Mouse (Mus musculus) forebrain, embryonic 14.5 days (tissue): ENCODE results near the gene Dync2li1. TPM values are rescaled to one million over a fixed set of nuclear protein-coding genes. Genes with fewer than 3 reads are reported as not detected.

Source experiments
- ATAC-seq: fragments of 200-750 bp; cut with Nextera tagmentation; 2 replicates; pipeline ENCODE4 v1.8.0; 2017; ENCODE audit warnings: mild to moderate bottlenecking, moderate library complexity
- DNase-seq: peaks from one replicate; pipeline ENCODE4 v3.0.0-alpha.2; 2015; ENCODE audit warnings: low spot score
- H3K27ac ChIP-seq: fragments of 300-500 bp; sonication (generic); 2 replicates; pipeline ENCODE4 v1.5.1; 2014; ENCODE audit warnings: low read depth, mild to moderate bottlenecking, control low read depth, low read length, moderate library complexity
- H3K27me3 ChIP-seq: fragments of 300-500 bp; sonication (generic); replicated peaks from 2 replicates; pipeline ENCODE4 v1.6.1; 2014; ENCODE audit warnings: low read length, control low read depth, mixed read lengths; ENCODE audit not compliant: control insufficient read depth, insufficient read depth
- H3K36me3 ChIP-seq: fragments of 300-500 bp; sonication (generic); 2 replicates; pipeline ENCODE4 v1.6.1; 2014; ENCODE audit warnings: low read length, control low read depth; ENCODE audit not compliant: control insufficient read depth, insufficient read depth
- H3K4me1 ChIP-seq: fragments of 300-500 bp; sonication (generic); 2 replicates; pipeline ENCODE4 v1.6.1; 2014; ENCODE audit warnings: antibody characterized with exemption, low read length, control low read depth; ENCODE audit not compliant: control insufficient read depth, insufficient read depth
- H3K4me2 ChIP-seq: fragments of 300-500 bp; sonication (generic); 2 replicates; pipeline ENCODE4 v1.6.1; 2014; ENCODE audit warnings: mild to moderate bottlenecking, control low read depth, low read length
- H3K4me3 ChIP-seq: fragments of 300-500 bp; sonication (generic); 2 replicates; pipeline ENCODE4 v1.5.1; 2014; ENCODE audit warnings: low read depth, low read length, control low read depth
- H3K9ac ChIP-seq: fragments of 300-500 bp; sonication (generic); 2 replicates; pipeline ENCODE4 v1.6.1; 2014; ENCODE audit warnings: mild to moderate bottlenecking, low read length, control low read depth, moderate library complexity
- H3K9me3 ChIP-seq: fragments of 300-500 bp; sonication (generic); replicated peaks from 2 replicates; pipeline ENCODE4 v1.6.1; 2016; ENCODE audit warnings: low read length, control low read depth, mixed read lengths; ENCODE audit not compliant: control insufficient read depth
- WGBS: fragments of 180-500 bp; shearing (Covaris S2); extraction: QIAGEN DNeasy Blood & Tissue Kit; methylation state at CpG from one replicate; pipeline ENCODE4 v1.1.7; 2014; 5-methylcytosine and 5-hydroxymethylcytosine counted together
- polyA plus RNA-seq: library from polyadenylated mRNA; unstranded; fragments of >200 nt; fragmentation: Nextera tagmentation; extraction: Ambion mirVana; gene quantifications from 2 replicates; pipeline ENCODE4 v1.2.1, GENCODE M21; 2014

Gene Dync2li1
- polyA plus RNA-seq, 1 experiment from 2014 or later, result 43.3 TPM

GRCm38 (mm10) chr17:84645894-84646293 is 19.6 kb downstream of the Dync2li1 start:
- no peak overlapping the region for H3K4me2 ChIP-seq
- H3K27ac ChIP-seq, result no peak overlapping the region
- H3K27me3 ChIP-seq, result no peaks in the 10 kb centered on the region
- WGBS, result 21% methylated on average over 4 of the region's 7 CpGs
- H3K9ac ChIP-seq, result no peak overlapping the region
- H3K36me3 ChIP-seq, result 0 out of 2 replicates have a peak, but pooled peaks cover 2% of the 10 kb centered on the region
- no peaks in the 10 kb centered on the region for H3K9me3 ChIP-seq
- ATAC-seq, result 0 out of 2 replicates have a peak, but pooled peaks have one; percentile 57
- peak; percentile 17 for DNase-seq
- peaks cover 2% of the 10 kb centered on the region; the same call in 1 of the 2 replicates for H3K4me1 ChIP-seq
- no peak overlapping the region for H3K4me3 ChIP-seq

- 60% methylated on average over 2 of the region's 2 CpGs for WGBS
- H3K27me3 ChIP-seq, result no peaks in the 10 kb centered on the region
- no peak overlapping the region for H3K4me2 ChIP-seq
- ATAC-seq (no peak), DNase-seq (no peak)
- H3K27ac ChIP-seq, result no peak overlapping the region
- H3K36me3 ChIP-seq, result 0 out of 2 replicates have a peak, but pooled peaks cover 2% of the 10 kb centered on the region
- H3K9me3 ChIP-seq, result no peaks in the 10 kb centered on the region
- H3K4me3 ChIP-seq, result no peak overlapping the region
- H3K9ac ChIP-seq, result no peak overlapping the region
- H3K4me1 ChIP-seq, result peaks cover 2% of the 10 kb centered on the region; the same call in 1 of the 2 replicates
Observed at GRCm38 (mm10) chr17:84646477-84646876, 20.2 kb downstream of the Dync2li1 start.

GRCm38 (mm10) chr17:84647630-84648029 is 21.3 kb downstream of the Dync2li1 start:
- 89% methylated on average over 4 of the region's 4 CpGs for WGBS
- no peak overlapping the region for H3K4me2 ChIP-seq
- H3K9me3 ChIP-seq, result no peaks in the 10 kb centered on the region
- H3K27me3 ChIP-seq, result no peaks in the 10 kb centered on the region
- no peak for DNase-seq
- H3K4me1 ChIP-seq, result peaks cover 2% of the 10 kb centered on the region; the same call in 1 of the 2 replicates
- no peak for ATAC-seq
- H3K4me3 ChIP-seq, result no peak overlapping the region
- 0 out of 2 replicates have a peak, but pooled peaks cover 2% of the 10 kb centered on the region for H3K36me3 ChIP-seq
- no peak overlapping the region for H3K27ac ChIP-seq
- H3K9ac ChIP-seq, result no peak overlapping the region

GRCm38 (mm10) chr17:84650302-84651017 is 24.2 kb downstream of the Dync2li1 start:
- no peaks in the 10 kb centered on the region for H3K27me3 ChIP-seq
- 95% methylated on average over 9 of the region's 9 CpGs for WGBS
- no peak overlapping the region for H3K4me3 ChIP-seq
- no peak overlapping the region for H3K4me2 ChIP-seq
- no peaks in the 10 kb centered on the region for H3K9me3 ChIP-seq
- no peak overlapping the region for H3K9ac ChIP-seq
- ATAC-seq (no peak), DNase-seq (no peak)
- peaks cover 2% of the 10 kb centered on the region; the same call in 1 of the 2 replicates for H3K4me1 ChIP-seq
- no peak overlapping the region for H3K27ac ChIP-seq
- 0 out of 2 replicates have a peak, but pooled peaks cover 2% of the 10 kb centered on the region for H3K36me3 ChIP-seq

- H3K9ac ChIP-seq, result no peak overlapping the region
- H3K27me3 ChIP-seq, result no peaks in the 10 kb centered on the region
- H3K4me3 ChIP-seq, result no peak overlapping the region
- H3K36me3 ChIP-seq, result 0 out of 2 replicates have a peak, but pooled peaks cover 2% of the 10 kb centered on the region
- ATAC-seq (no peak), DNase-seq (no peak)
- H3K4me1 ChIP-seq, result no peaks in the 10 kb centered on the region
- no peak overlapping the region for H3K27ac ChIP-seq
- no peaks in the 10 kb centered on the region for H3K9me3 ChIP-seq
- WGBS, result 89% methylated on average over 9 of the region's 9 CpGs
- H3K4me2 ChIP-seq, result no peak overlapping the region
Observed at GRCm38 (mm10) chr17:84653544-84653943, 27.2 kb downstream of the Dync2li1 start.

GRCm38 (mm10) chr17:84656205-84656604 is 29.9 kb downstream of the Dync2li1 start:
- Histone ChIP-seq H3K9me3 (no peaks in the 10 kb centered on the region), H3K36me3 (no peaks in the 10 kb centered on the region), H3K4me3 (no peak overlapping the region), H3K27me3 (no peaks in the 10 kb centered on the region), H3K4me2 (no peak overlapping the region), H3K4me1 (no peaks in the 10 kb centered on the region), H3K9ac (no peak overlapping the region), H3K27ac (no peak overlapping the region)
- ATAC-seq (no peak), DNase-seq (no peak)
- WGBS, result 86% methylated on average over 5 of the region's 5 CpGs

- peak; percentile 59 for DNase-seq
- H3K36me3 ChIP-seq, result no peaks in the 10 kb centered on the region
- H3K27me3 ChIP-seq, result no peaks in the 10 kb centered on the region
- no peaks in the 10 kb centered on the region for H3K4me1 ChIP-seq
- H3K4me2 ChIP-seq, result no peak overlapping the region
- no peak overlapping the region for H3K9ac ChIP-seq
- no peaks in the 10 kb centered on the region for H3K9me3 ChIP-seq
- peak; percentile 37; the same call in 1 of the 2 replicates for ATAC-seq
- WGBS, result 73% methylated on average over 19 of the region's 19 CpGs
- H3K27ac ChIP-seq, result no peak overlapping the region
- H3K4me3 ChIP-seq, result no peak overlapping the region
Observed at GRCm38 (mm10) chr17:84656653-84657421, 30.5 kb downstream of the Dync2li1 start.

- no peaks in the 10 kb centered on the region for H3K4me1 ChIP-seq
- DNase-seq (no peak), ATAC-seq (no peak)
- H3K36me3 ChIP-seq, result no peaks in the 10 kb centered on the region
- no peak overlapping the region for H3K4me3 ChIP-seq
- H3K9me3 ChIP-seq, result no peaks in the 10 kb centered on the region
- H3K4me2 ChIP-seq, result no peak overlapping the region
- H3K27me3 ChIP-seq, result no peaks in the 10 kb centered on the region
- no peak overlapping the region for H3K9ac ChIP-seq
- WGBS, result 80% methylated on average over 3 of the region's 3 CpGs
- H3K27ac ChIP-seq, result no peak overlapping the region
Observed at GRCm38 (mm10) chr17:84657422-84657732, 31.1 kb downstream of the Dync2li1 start.

- Histone ChIP-seq H3K4me2 (no peak overlapping the region), H3K4me1 (no peaks in the 10 kb centered on the region), H3K4me3 (no peak overlapping the region), H3K27me3 (no peaks in the 10 kb centered on the region), H3K27ac (no peak overlapping the region), H3K9me3 (no peaks in the 10 kb centered on the region), H3K36me3 (no peaks in the 10 kb centered on the region), H3K9ac (no peak overlapping the region)
- ATAC-seq (no peak), DNase-seq (no peak)
- WGBS, result 81% methylated on average over 7 of the region's 7 CpGs
Observed at GRCm38 (mm10) chr17:84657782-84658181, 31.5 kb downstream of the Dync2li1 start.
